Mouse (Mus musculus) lung, postnatal 0 days (tissue): ENCODE results near the gene Nup133. TPM values are rescaled to one million over a fixed set of nuclear protein-coding genes. Genes with fewer than 3 reads are reported as not detected.

Source experiments
- ATAC-seq: fragments of 200-750 bp; cut with Nextera tagmentation; 2 replicates; pipeline ENCODE4 v1.8.0; 2017; ENCODE audit warnings: moderate library complexity
- DNase-seq: peaks from one replicate; pipeline ENCODE4 v3.0.0-alpha.2; 2016; ENCODE audit warnings: low spot score
- H3K27ac ChIP-seq: fragments of 300-500 bp; sonication (generic); 2 replicates; pipeline ENCODE4 v1.5.1; 2014; ENCODE audit warnings: antibody characterized with exemption, mild to moderate bottlenecking, low read length, mixed read lengths
- H3K27me3 ChIP-seq: fragments of 300-500 bp; sonication (generic); replicated peaks from 2 replicates; pipeline ENCODE4 v1.6.1; 2014; ENCODE audit warnings: low read length, mixed read lengths; ENCODE audit not compliant: insufficient read depth
- H3K36me3 ChIP-seq: fragments of 300-500 bp; sonication (generic); 2 replicates; pipeline ENCODE4 v1.6.1; 2014; ENCODE audit warnings: low read length, mixed read lengths; ENCODE audit not compliant: insufficient read depth
- H3K4me1 ChIP-seq: fragments of 300-500 bp; sonication (generic); 2 replicates; pipeline ENCODE4 v1.6.1; 2014; ENCODE audit warnings: antibody characterized with exemption, low read depth, low read length, mixed read lengths; ENCODE audit not compliant: insufficient read depth
- H3K4me2 ChIP-seq: fragments of 300-500 bp; sonication (generic); replicated peaks from 2 replicates; pipeline ENCODE4 v1.6.1; 2014; ENCODE audit warnings: low read depth, mild to moderate bottlenecking, low read length, moderate library complexity, mixed read lengths
- H3K4me3 ChIP-seq: fragments of 300-500 bp; sonication (generic); 2 replicates; pipeline ENCODE4 v1.5.1; 2014; ENCODE audit warnings: low read depth, low read length
- H3K9ac ChIP-seq: fragments of 300-500 bp; sonication (generic); replicated peaks from 2 replicates; pipeline ENCODE4 v1.6.1; 2014; ENCODE audit warnings: low read depth, mild to moderate bottlenecking
- H3K9me3 ChIP-seq: fragments of 300-500 bp; sonication (generic); 2 replicates; pipeline ENCODE4 v1.6.1; 2016; ENCODE audit warnings: low read length, mixed read lengths
- CTCF ChIP-seq: IDR thresholded peaks from 2 replicates; pipeline ENCODE4 v1.5.1; 2016; ENCODE audit warnings: antibody characterized with exemption, mild to moderate bottlenecking
- EP300 ChIP-seq: IDR thresholded peaks from 2 replicates; pipeline ENCODE4 v1.6.1; 2016; ENCODE audit warnings: antibody characterized with exemption, mild to moderate bottlenecking, control low read depth
- WGBS: fragments of 180-500 bp; shearing (Covaris S2); extraction: QIAGEN DNeasy Blood & Tissue Kit; methylation state at CpG from one replicate; pipeline ENCODE4 v1.1.7; 2014; 5-methylcytosine and 5-hydroxymethylcytosine counted together
- polyA plus RNA-seq: library from polyadenylated mRNA; unstranded; fragments of >200 nt; fragmentation: Nextera tagmentation; extraction: Ambion mirVana; gene quantifications from 2 replicates; pipeline ENCODE4 v1.2.1, GENCODE M21; 2015

The Nup133 gene
- polyA plus RNA-seq: 10.8 and 12.3 TPM in 2 replicates

DNA sequence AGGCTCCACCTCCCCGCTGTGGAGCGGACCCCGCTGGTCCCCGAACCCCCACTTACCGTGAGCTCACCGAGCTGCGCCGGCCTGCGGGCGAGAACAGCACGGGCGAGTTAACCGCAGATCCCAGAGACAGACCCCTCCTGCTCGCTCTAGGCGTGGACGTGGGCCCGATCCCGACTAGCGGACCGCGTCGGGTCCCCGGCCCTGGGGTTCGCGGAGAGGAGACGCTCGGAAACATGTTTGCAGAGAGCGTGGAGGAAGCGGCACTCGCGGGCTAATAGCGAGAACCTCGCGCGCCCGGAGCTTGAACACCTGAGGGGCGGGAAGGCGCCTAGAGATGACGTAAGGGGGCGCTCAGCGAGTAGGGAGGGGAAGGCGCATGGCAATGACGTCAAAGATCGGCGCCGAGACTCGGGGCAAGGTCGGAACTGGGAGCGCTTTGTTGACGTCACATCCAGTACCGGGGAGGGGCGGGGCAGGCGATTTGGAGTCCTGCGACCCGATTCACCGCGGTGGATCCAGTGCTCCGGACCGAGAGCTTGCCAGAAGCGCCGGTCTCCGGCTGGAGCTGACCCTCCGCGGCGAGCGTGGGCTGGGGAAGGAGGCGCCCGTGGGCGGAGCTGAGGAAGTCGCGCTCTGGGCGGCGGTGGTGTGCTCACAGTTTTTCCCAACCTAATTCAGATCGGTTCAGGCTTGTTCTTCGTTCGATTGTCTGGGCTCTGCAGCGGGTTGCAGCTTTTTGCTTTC is at the start of gene Nup133:
TSS of gene Nup133 (minus strand) at position 324 of the 744 bp plus-strand sequence.
- Histone ChIP-seq H3K9me3 (no peaks in the 10 kb centered on the region), H3K9ac (peak within 1 kb of the TSS; percentile 60), H3K27me3 (no peaks in the 10 kb centered on the region), H3K4me2 (peak within 1 kb of the TSS; percentile 93), H3K36me3 (peaks cover 6% of the 10 kb centered on the region; the same call in 1 of the 2 replicates), H3K27ac (peak within 1 kb of the TSS; percentile 92), H3K4me1 (peaks cover 8% of the 10 kb centered on the region; the same call in 1 of the 2 replicates), H3K4me3 (peak within 1 kb of the TSS; percentile 90)
- WGBS: 2% methylated on average over 58 of the region's 77 CpGs
- DNase-seq: peak; percentile 99
- ATAC-seq: peak; percentile 91
- no peak; the same call in 1 of the 2 replicates for TF ChIP-seq CTCF
- no peak for TF ChIP-seq EP300

DNA sequence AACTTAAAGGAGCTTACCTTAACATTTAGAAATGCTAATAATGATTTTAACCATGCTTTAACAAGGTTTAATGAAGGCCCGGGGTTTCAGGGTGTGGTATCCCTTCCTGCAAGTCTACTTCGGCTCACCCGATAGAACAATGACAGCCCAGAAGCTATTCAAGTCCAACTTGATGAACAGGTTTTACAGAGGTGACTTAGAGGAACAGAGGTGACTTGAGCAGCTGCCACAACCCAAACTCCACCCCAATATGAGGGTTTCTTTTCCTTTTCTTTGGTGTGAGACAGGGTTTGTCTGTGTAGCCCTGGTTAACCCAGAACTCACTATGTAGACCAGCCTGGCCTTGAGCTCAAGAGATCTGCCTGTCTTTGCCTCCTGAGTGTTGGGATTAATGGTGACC is 44.9 kb upstream of the Nup133 start:
- Histone ChIP-seq H3K4me2 (no peak overlapping the region), H3K9ac (no peak overlapping the region), H3K4me3 (no peak overlapping the region), H3K9me3 (no peaks in the 10 kb centered on the region), H3K27me3 (no peaks in the 10 kb centered on the region), H3K4me1 (no peaks in the 10 kb centered on the region), H3K36me3 (0 out of 2 replicates have a peak, but pooled peaks cover 4% of the 10 kb centered on the region), H3K27ac (no peak overlapping the region)
- TF ChIP-seq CTCF (no peak), EP300 (no peak)
- ATAC-seq (peak; percentile 57), DNase-seq (peak; percentile 59)
- WGBS: 59% methylated on average over 3 of the region's 3 CpGs

- Histone ChIP-seq H3K27me3 (no peaks in the 10 kb centered on the region), H3K4me3 (no peak overlapping the region), H3K9ac (no peak overlapping the region), H3K27ac (0 out of 2 replicates have a peak overlapping the region, but pooled peaks have one; percentile 54), H3K9me3 (no peaks in the 10 kb centered on the region), H3K4me1 (no peaks in the 10 kb centered on the region), H3K4me2 (no peak overlapping the region), H3K36me3 (no peaks in the 10 kb centered on the region)
- DNase-seq: peak; percentile 26
- TF ChIP-seq EP300 (no peak), CTCF (no peak)
- peak; percentile 35; the same call in 1 of the 2 replicates for ATAC-seq
- 76% methylated on average over 5 of the region's 5 CpGs for WGBS
These were observed 44.5 kb upstream of the Nup133 start for GRCm38 (mm10) chr8:123993597-123993996.

DNA sequence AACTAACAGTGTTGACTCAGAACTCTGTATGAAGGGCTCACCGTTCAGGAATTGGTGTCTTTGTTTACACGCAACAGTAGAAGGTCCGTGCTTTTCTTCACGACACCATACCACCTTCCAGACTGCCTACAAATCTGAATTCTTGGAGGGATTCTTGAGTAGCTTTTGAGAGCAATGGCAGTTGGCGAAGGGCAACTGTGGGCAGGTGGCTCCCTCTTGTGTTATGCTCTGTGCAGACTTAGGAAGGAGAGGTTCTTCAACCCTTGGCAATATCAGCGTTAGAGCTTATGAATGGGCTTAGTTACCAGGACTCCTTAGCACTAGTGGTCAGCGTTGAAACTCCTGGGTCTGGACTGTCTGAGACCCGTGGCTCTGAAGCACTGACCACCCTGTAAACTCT is 43.5 kb upstream of the Nup133 start:
- DNase-seq (peak; percentile 44), ATAC-seq (peak; percentile 41; the same call in 1 of the 2 replicates)
- TF ChIP-seq CTCF (peak; percentile 65), EP300 (no peak)

GRCm38 (mm10) chr8:123990277-123991049 is 41.4 kb upstream of the Nup133 start:
- 78% methylated on average over 13 of the region's 13 CpGs for WGBS

More for the DNA sequence above, 43.5 kb upstream of the Nup133 start:
- Histone ChIP-seq H3K4me3 (no peak overlapping the region), H3K9me3 (no peaks in the 10 kb centered on the region), H3K27me3 (no peaks in the 10 kb centered on the region), H3K9ac (no peak overlapping the region), H3K4me1 (no peaks in the 10 kb centered on the region), H3K36me3 (no peaks in the 10 kb centered on the region), H3K4me2 (no peak overlapping the region), H3K27ac (no peak overlapping the region)
- WGBS: 73% methylated on average over 8 of the region's 8 CpGs

GRCm38 (mm10) chr8:123989128-123989527 is 40.1 kb upstream of the Nup133 start:
- no peak overlapping the region for H3K9ac ChIP-seq
- H3K4me2 ChIP-seq: no peak overlapping the region
- TF ChIP-seq EP300: no peak
- TF ChIP-seq CTCF: no peak
- no peaks in the 10 kb centered on the region for H3K4me1 ChIP-seq
- 40% methylated on average over 7 of the region's 7 CpGs for WGBS
- no peak overlapping the region for H3K27ac ChIP-seq
- DNase-seq (no peak), ATAC-seq (no peak)
- no peaks in the 10 kb centered on the region for H3K36me3 ChIP-seq
- H3K9me3 ChIP-seq: no peaks in the 10 kb centered on the region
- H3K4me3 ChIP-seq: no peak overlapping the region
- H3K27me3 ChIP-seq: no peaks in the 10 kb centered on the region

More at GRCm38 (mm10) chr8:123990277-123991049, 41.4 kb upstream of the Nup133 start:
- no peak overlapping the region for H3K9ac ChIP-seq
- H3K36me3 ChIP-seq: no peaks in the 10 kb centered on the region
- TF ChIP-seq EP300 (no peak), CTCF (no peak)
- H3K4me1 ChIP-seq: no peaks in the 10 kb centered on the region
- no peaks in the 10 kb centered on the region for H3K9me3 ChIP-seq
- no peak overlapping the region for H3K4me2 ChIP-seq
- H3K27me3 ChIP-seq: no peaks in the 10 kb centered on the region
- no peak for ATAC-seq
- no peak for DNase-seq
- no peak overlapping the region for H3K27ac ChIP-seq
- no peak overlapping the region for H3K4me3 ChIP-seq
